Mouse (Mus musculus): ENCODE data around the gene Fbxl8.

The Fbxl8 gene

DNA sequence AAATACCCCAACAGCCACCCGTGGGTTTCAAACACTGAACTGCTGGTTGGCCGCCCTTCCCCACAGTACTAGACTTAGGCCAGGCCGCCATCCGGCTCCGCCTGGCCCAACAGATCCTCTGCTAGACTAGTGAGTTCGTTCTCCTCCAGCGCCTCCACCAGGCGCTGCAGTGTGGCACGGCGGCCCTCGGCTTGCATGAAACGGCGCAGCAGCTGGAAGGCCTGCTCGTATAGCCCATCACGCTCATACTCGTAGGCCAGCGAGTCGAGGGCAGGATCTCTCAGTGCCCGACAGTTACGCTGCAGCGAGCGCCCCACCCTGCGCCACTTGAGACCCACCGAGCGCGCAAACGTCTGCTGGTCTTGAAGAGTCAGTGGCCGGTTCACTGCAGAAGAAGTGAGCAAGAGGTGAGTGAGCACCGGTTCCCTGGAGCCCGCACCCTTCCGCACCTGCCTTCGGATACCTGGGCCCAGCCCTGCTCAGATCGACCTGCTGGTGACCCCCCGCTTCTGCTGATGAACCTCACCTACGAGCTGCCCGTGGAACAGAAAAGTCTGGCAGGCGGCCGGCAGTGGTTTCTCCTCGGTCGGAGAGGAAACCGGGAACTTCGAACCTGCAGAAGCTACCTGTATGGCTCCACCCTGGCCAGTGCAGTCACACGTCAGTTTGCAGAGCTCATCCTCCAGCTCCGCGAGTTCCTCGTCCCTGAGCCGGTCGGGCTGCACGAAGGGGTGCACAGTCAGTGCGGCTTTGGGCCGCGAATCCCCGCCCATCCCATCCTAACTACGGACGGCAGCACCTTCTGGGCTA, 5.3 kb upstream of the Fbxl8 start:
- DNase-seq = no peak

DNA sequence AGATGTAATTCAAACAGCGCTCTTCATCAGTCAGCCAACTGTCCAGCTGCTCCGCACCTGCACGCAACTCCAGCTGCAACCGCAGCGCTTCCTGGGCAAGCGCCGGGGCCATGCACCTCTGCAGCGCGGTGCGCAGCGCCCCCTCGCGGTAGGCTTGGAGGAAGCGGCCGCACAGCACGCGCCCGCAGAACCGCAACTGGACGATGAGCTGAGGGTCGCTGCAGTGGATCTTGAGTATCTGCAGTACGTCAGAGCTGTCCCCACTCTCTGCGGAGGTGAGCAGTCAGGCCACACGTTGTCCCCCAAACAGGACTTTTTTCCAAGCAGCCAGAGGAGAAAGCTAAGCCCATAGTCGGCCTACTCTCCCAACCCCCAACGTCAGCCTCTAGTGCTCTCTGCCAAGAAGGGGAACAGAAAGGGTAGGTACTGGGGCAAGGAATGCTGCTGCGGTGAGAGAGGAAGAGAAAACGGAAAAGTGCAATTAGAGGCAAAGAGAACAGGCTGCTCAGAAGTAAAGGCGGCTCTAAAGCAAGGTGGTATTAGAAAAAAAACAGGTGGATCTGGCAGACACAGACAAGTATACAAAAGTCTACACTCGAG, 4.6 kb upstream of the Fbxl8 start:
- peak in 1 of 2 experiments; percentile 61 for DNase-seq

DNA sequence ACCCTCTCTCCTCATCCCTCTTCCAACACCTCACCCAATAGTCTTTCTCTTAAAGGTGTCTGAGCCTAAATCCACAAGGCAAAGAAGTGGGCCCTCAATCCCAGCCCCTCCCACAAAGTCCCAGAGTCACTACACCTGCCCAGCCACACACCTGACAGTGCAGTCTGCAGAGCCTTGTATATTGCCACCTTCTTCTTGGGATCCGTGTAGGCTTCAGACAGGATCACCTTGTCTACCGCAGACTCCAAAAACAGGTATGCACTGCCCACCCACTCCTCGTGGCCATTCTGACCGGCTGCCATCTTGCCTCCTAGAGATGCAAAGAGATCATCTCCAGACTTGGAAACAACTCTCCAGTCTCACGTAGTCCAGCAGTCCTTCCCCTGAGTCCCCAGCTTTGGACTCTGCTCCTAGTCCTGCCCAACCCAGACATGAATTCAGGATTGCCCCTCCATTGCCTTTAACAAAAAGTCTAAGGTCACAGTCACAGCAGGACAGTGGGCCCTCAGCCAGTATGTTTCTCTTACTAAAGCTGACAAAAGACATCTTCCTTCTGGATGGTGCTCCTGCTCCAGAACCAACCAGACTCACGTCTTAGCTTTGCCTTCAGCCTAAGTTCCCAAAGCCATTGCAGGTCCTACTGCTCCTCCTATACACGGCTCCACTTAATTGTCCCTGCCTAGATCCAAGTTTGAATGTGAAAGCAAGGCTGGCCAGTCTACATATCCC, 3.9 kb upstream of the Fbxl8 start:
- DNase-seq = no peak

DNA sequence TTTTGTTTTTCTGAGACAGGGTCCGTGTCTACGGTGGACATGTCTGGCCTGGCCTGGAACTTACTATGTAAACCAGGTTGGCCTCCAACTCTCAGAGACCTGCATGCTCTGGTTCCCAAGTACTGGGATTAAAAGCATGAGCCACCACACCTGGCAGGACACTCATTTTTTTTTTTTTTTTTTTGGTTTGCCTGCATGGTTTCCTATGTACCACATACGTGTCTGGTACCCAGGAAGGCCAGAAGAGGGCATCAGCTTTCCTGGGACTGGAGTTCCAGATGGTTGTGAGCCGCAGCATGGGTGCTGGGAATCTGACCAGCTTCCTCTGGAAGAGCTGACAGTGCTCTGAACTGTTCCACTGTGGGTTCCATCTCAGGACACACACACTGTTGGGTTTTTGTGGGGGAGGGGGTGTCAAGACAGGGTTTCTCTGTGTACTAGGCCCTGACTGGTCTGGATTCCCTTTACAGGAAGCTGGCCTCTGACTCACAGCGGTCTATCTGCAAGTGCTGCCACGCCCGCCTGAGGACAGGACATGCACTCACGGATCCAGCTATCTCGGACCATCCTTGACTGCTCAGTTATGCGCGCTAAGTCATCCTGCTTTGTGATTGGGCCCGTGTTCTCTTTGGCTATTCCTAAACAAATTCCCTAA, 3.0 kb upstream of the Fbxl8 start:
- no peak for DNase-seq

DNA sequence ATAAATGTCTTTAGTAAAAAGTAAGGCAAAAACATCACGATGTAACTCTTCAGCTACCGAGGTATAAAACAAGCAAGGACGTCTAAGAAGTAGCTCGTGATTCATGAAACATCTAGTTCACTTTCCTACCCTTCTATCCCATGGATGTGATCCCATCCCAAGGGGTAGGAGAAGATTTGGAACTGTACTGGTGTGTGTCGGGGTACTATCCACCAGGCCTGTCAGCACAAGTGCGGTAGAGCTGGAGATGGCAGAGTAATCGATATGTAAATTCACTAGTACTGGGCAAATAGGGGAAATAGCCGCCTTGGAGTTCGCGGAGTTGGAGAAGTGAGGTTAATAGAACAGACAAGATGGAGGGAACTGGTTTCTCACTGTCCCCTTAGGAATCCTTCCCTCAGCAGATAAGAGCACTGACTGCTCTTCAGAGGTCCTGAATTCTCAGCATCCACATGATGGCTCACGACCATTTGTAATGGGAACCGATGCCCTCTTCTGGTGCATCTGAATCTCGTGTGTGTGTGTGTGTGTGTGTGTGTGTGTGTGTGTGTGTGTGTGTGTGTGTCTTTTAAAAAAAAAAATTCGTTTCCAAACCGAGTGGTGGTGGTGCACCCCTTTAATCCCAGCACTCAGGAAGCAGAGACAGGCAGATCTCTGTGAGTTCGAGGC, 1.1 kb upstream of the Fbxl8 start:
- no peak for DNase-seq

DNA sequence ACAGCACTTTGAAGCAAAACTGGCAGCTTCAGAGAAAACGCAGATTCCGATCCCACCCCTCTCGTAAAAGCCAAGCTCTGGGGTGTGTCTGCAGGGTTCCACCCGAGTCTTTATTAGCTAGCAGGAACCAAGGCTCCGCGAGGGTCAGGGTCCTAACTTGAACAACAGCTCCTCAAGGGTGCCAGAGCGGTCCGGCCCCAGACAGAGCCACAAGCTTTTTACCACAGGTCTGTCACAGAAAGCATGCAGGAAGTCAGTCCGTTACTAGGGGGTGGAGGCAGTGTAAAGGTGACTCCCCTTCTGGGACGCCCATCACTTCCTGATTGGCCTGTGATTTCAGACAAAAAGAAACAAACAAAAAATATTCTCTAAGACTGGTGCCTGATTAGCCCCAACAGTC, 680 bp downstream of the Fbxl8 start:
- DNase-seq = peak in 1 of 2 experiments; percentile 36

DNA sequence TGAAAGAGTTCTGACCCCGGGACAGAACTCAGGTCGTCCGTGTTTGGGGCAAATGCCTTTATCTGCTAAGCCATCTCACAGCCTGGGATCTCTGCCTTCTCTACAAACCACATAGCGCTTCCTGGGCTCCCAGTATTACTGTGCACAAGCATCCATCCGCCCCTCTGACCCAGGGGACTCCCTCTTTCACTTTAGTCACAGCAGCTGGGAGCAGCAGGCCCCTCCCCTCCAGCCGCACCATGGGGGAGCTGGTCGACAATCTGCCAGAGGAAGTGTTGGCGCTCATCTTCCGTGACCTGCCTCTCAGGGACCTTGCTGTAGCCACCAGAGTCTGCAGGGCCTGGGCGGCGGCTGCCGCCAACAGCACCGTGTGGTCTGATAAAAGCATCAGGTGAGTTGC, 2.3 kb downstream of the Fbxl8 start:
- DNase-seq = no peak

DNA sequence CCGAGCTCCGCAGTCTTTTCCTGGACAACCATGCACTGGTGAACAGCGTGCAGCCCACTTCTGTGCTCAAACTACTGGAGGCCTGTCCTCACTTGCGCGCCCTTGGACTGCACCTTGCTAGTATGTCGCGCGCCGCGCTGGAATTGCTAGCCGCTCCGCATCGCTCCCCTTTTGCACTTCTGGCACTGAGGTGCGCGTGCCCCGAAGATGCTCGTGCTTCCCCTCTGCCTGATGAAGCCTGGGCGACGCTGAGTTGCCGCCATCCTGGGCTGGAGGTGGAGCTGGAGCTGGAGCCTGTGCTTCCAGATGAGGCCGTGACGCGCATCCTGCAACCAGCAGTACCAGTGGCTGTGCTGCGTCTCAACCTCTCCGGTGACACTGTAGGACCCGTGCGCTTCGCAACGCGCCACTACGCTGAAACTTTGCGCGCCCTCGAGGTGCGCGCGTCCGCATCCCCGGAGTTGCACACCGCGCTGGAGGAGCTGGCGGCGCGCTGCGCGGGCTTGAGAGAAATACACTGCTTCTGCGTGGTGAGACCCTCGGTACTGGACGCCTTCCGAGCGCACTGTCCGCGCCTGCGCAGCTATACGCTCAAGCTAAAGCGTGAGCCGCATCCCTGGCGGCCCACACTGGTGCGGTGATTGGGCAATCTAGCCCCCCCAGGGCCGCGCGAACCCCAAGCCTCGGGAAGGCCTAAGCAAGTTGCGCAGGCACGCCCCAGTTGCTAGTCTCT, 4.1 kb downstream of the Fbxl8 start:
- no peak for DNase-seq

DNA sequence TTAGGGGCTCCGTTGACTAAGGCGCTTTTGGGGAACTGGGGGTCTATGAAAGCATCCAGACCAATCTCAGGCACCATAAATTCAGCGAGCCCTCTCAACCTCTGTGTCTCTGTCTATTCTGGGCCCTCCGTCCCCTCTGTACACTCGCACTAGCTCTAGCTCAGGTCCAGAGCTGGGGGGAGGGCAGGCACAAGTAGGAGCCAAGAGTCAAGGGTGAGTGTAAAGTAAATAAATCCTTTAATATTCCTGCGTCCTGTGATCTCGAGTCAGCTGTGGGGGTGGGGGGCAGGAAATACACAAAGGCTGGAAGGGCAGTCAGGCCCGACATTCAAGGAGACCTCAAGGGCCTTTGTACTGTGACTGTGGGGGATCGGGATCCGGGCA, 4.6 kb downstream of the Fbxl8 start:
- DNase-seq = no peak

DNA sequence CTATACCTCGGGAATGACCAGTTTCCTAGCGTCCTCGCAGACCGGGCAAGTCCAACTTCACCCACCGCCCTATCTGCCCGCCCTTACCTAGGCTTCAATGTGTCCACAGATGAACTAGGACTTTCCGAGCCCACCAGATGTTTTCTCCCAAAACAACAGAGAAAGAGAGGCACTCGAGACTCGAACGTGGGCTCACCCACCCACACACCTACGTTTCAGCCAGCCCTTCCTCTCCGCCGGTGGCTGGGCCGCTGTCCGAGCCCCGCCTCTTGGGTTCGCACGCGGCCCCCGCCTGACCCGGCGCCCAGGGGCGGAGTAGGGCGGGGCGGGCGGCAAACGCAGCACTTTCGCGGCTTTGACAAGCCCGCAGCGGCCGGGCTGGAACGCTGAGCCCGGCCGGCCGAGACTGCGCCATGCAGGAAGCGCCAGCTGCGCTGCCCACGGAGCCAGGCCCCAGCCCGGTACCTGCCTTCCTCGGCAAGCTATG, 5.1 kb downstream of the Fbxl8 start, which contains the start of gene Hsf4:
Gene Hsf4 (plus strand): TSS at position 341 of the 487 bp plus-strand sequence.
- peak; percentile 66 to 69 for DNase-seq

DNA sequence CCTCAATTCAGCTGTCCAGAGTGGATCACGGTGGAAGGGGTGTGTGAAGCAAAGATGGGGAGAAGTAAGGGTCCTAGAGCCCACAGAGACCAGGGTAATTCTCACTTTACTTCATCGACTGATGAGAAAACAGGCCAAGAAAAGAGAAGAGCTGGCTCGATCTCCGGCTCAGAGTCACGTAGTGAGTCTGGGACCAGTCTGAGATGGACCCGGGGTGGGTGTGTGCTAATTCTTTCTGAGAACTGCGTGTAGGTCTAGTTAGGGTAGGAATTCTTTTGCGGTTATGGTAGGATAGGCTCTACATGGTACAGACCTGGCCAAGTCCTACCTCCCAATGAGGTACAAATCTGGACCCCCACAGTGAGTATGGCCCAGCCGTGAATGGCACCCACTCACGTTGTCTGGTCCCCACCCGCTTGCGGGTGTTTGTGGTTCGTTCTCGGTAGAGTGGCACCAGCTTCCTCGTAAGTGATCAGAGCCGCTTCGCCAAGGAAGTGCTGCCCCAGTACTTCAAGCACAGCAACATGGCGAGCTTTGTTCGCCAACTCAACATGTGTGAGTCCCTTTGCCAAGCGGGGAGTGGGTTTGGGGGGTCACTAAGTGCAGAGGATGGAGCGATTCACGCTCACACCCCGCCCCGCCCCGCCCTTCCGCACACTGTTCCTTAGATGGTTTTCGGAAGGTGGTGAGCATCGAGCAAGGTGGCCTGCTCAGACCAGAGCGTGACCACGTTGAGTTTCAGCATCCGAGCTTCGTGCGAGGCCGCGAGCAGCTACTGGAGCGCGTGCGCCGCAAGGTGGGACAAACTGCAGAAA, 5.9 kb downstream of the Fbxl8 start:
- DNase-seq = no peak

DNA sequence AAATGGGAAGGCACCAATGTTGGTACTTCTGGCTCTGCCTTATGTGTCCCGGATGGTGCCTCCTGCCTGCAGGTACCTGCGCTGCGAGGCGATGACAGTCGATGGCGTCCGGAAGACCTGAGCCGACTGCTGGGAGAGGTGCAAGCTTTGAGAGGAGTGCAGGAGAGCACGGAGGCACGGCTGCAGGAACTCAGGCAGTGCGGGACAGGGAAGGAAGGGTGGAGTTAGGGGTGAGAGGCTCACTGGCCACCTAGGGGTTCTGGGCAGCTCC, 6.4 kb downstream of the Fbxl8 start:
- DNase-seq = no peak

DNA sequence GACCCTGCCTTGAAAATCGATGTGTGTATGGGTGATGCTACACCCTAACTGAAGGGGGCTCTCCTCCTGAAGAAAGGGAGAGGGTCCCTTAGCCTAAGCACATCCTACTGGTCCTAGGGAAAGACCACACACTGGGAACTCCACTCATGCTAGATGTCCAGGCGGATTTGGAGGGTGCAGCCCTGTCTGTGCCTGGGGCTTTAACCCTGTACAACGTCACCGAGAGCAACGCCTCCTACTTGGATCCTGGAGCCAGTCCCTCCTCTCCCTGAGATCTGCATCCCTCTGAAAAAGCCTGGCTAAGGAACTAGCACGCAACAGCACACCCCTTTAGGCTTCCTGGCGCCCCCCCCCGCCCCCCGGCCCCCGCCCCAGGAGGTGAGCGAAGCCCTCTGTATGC, 10.9 kb downstream of the Fbxl8 start:
- DNase-seq = no peak

DNA sequence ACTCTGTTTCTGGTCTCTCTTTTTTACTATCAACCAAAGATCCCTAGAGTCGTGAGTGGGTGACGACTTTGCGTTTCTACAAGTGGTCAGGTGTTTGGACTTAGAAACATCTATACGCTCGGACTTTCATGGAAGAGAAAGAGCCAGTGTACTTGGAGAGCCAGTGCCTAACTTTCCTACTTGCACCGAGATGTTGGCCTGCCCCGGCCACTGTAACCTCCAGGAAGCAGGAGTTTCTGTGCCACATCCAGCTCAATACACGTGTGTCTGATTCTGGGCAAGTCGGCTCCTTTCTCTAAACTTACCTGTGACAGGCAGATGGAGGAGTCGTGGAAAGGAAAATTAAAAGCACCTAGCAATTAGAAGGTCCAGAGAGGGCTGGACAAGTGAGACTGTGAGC, 11.4 kb downstream of the Fbxl8 start, which contains the start of gene Nol3:
Gene Nol3 (plus strand): TSS at position 301 of the 400 bp plus-strand sequence.
- DNase-seq = no peak

DNA sequence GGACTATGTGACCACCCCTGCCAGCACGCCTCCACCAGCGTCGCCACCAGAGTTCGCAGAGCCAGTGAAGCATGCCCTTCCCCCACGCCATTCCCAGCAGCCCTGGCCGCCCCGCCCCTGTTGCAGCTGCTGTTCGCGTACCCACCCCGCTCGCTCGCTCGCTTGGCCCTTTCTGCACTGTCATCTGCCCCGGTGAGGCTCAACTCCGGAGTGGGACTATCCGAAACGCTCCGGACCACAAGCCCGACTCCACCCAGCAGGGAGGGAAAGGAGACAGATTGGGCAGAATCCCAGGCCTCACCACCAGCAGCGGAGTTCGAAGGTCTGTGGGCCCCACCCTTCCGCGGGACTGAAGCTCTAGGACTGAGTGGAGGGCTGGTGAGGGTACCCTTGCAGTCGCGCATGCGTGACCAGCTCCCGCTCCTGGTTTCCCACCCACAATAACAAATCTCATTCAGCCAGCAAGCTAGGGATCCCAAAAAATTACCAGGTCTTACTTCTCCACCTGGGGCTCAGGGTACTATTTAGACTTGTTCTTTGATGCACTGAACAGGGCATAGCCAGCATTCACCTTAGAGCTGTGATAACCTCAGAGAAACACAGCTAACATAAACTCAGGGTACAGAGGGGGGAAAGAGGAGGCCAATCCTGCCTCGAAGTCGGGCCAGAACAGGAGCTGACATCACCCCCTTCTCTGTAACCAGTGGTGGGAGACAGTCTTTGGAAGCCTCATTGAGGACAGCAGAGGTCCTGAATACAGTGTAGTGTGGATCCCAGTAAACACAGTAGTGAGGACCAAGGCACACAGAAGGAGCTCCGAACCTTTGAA, 12.1 kb downstream of the Fbxl8 start:
- DNase-seq = peak in 1 of 2 experiments; percentile 39

DNA sequence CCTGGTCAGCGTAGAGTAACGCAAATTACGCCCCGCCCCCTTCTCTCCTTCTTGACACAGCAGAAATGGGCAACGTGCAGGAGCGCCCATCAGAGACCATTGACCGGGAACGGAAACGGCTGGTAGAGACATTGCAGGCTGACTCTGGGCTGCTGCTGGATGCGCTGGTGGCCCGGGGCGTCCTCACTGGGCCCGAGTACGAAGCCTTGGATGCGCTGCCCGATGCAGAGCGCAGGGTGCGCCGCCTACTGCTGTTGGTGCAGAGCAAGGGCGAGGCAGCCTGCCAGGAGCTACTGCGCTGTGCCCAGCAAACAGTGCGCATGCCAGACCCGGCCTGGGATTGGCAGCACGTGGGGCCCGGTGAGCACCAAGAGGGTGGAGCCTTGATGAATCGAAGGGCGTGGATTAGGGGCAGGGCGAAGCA, 14.5 kb downstream of the Fbxl8 start:
- DNase-seq = peak; percentile 90 to 92

DNA sequence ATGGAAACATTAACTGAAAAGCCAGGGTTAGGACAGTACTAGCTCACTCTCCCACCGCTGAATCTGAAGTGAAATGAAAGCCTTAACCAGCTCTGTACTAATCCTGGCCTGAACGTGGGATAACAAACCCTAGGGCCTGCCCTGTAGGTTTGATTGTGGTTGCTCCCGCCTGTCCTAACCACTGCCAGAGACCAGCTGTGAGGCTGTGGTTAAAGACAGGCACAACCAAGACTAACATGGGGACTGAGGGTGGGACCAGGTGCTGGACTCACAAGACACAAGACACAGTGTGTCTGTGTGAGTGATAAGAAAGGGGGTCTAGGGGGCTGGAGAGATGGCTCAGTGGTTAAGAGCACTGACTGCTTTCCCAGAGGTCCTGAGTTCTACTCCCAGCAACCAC, 16.1 kb downstream of the Fbxl8 start:
- no peak for DNase-seq

DNA sequence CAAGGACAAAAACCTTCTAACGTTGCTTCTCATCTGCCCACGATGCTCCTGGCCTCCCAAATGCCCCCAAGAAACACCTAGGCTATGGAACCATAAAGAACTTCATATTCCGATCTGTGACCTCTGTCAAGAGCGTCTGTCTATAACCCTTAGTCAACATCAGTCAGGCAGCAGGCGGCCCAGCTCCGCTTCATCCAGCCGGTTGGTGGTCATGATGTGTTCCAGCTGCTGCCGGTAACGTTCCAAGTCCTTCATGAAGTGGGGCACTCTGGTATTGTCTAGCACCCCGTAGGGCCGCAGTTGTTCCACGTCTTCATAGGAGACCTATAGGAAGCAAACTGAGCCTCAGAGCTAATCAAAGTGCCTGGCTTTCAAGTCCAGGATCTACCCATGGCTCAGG, 17.4 kb downstream of the Fbxl8 start:
- no peak for DNase-seq

DNA sequence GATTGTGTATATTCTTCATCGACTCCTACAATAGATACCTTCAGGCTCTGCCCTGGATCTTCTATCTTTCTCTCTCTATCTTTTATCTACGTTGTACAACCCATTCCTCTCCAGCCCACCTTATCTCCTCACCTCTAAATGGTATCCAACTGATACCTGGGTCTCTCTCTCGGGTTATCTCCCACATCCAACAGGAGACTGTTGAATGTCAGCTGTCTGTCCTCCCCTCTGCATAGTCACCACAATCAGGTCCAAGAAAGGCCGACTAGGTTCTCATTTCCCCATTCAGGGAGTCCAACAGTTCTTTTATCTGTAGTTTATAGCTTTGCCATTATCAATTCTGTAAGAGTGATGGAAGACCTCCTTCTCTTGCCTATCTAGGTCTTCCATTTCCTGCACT, 17.8 kb downstream of the Fbxl8 start:
- no peak for DNase-seq

DNA sequence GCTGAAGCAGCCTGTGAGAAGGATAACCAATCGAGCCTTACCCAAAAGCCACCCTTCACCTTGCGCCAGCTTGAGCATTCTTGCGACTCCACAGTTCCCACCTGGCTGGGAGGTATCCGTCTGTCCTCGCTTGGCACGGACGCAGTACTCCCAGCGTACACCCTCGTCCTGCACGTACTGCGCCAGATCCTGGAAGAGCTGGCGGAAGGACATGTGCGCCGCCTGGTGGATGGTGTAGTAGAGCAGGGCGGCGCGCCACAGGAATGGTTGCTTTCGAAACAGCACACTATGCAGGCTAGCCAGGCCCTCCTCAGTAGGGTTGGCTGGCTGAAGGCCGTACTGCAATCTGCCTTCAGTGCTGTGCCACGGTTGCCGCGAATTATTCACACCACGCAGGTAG, 18.6 kb downstream of the Fbxl8 start:
- no peak for DNase-seq
